8 mouse cellular contexts compared by ENCODE assay signal in the genomic region with DNA sequence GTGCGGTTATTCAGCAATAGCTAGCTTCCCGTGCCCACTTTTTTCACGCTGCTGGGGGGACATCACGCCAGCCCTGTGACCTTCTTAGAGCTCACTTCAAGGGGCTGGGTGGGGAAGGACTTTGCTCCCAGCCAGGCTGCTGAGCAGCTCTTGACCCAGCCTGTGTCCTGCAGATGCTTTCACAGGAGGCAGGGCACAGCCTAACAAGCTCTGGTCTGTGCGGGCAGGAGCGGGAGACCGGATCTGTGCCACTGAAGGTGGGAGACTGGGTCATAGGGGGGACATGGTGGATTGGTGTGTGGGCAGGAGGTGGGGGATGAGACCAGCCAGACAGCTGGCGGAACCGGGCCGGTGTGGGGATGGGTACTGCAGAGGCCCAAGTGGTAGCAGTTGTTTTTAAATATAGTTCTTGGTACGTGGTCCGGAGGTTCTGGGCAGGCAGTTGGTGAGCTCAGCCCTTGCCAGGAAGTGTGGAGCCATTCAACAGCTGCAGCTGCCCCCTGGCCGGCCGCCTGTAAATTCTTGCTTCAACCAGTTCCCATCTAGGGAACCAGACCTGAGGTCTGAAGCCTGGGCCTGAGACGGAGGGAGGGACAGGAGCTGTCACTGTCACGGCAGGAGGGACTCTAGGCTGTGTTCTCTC. TPM values are rescaled to one million over a fixed set of nuclear protein-coding genes. Genes with fewer than 3 reads are reported as not detected.
DNase-seq lines count a peak whose midpoint lies in the region; ATAC-seq lines count a peak whose summit lies in the region.

No protein-coding gene starts in this region.

- no peaks in the 10 kb centered on the region for H3K9me3 ChIP-seq in hindbrain, embryonic 13.5 days
- no peaks in the 10 kb centered on the region for H3K9me3 ChIP-seq in neural tube, embryonic 15.5 days (replicated peaks)

- peak overlapping the region; percentile 97 for H3K9ac ChIP-seq in hindbrain, embryonic 13.5 days
- no peak overlapping the region; the same call in 1 of the 2 replicates for H3K9ac ChIP-seq in neural tube, embryonic 15.5 days (replicated peaks)

- peak overlapping the region; percentile 95 for H3K4me2 ChIP-seq in hindbrain, embryonic 13.5 days
- peak overlapping the region; percentile 92 for H3K4me2 ChIP-seq in neural tube, embryonic 15.5 days

- WGBS in hindbrain, embryonic 13.5 days, result 73% methylated on average over 16 of the region's 16 CpGs
- WGBS in neural tube, embryonic 15.5 days, result 74% methylated on average over 16 of the region's 16 CpGs

- H3K27me3 ChIP-seq in hindbrain, embryonic 13.5 days, result no peaks in the 10 kb centered on the region
- no peaks in the 10 kb centered on the region for H3K27me3 ChIP-seq in neural tube, embryonic 15.5 days (replicated peaks)

- H3K27ac ChIP-seq in hindbrain, embryonic 13.5 days, result peak overlapping the region; percentile 26
- peak overlapping the region; percentile 60 for H3K27ac ChIP-seq in neural tube, embryonic 15.5 days (replicated peaks)

- peak overlapping the region; percentile 8; the same call in 1 of the 2 replicates for H3K4me3 ChIP-seq in hindbrain, embryonic 13.5 days
- no peak overlapping the region for H3K4me3 ChIP-seq in neural tube, embryonic 15.5 days (replicated peaks)

- H3K36me3 ChIP-seq in hindbrain, embryonic 13.5 days, result peaks cover 42% of the 10 kb centered on the region
- peaks cover 34% of the 10 kb centered on the region for H3K36me3 ChIP-seq in neural tube, embryonic 15.5 days

- no peak for ATAC-seq in hindbrain, embryonic 13.5 days (ENCODE audit: low FRiP score)
- ATAC-seq in neural tube, embryonic 15.5 days (ENCODE audit: low FRiP score), result no peak

- peak; percentile 55 for DNase-seq in adrenal gland, postnatal 14 days
- DNase-seq in adrenal gland, postnatal 4 days (ENCODE audit: low spot score in 2 of 2), result no peak
- DNase-seq in urinary bladder, postnatal 14 days (ENCODE audit: low spot score), result peak; percentile 30
- no peak for DNase-seq in urinary bladder, postnatal 36 days (ENCODE audit: low spot score in 2 of 2)
- peak; percentile 60 to 78 for DNase-seq in left cerebral cortex, postnatal 25 days (ENCODE audit: low spot score in 2 of 2)
- no peak for DNase-seq in thymus, postnatal 14 days

- peaks cover 53% of the 10 kb centered on the region for H3K4me1 ChIP-seq in hindbrain, embryonic 13.5 days (replicated peaks)
- H3K4me1 ChIP-seq in neural tube, embryonic 15.5 days, result peaks cover 53% of the 10 kb centered on the region

- intact Hi-C loops in left cerebral cortex, postnatal 25 days (cut with DNase I), result loop anchor here (2.0 to 5.0 kb wide), 3 partner anchors 16 to 123 kb away; partner anchors contain the start of gene Vamp1

RNA-seq across cellular contexts. Expression of gene Iffo1, which starts 4.0 kb away (rescaled TPM):
- 18.6 and 25.0 TPM in 2 replicates for total RNA-seq in adrenal gland, postnatal 14 days (2021)
- 10 to 100 TPM; 42.7 to 49.9 TPM for total RNA-seq in adrenal gland, postnatal 4 days (2021)
- polyA plus RNA-seq in hindbrain, embryonic 13.5 days (2015; fragmentation: Nextera tagmentation; extraction: Ambion mirVana), result 17.2 and 19.7 TPM in 2 replicates
- 10 to 100 TPM; 52.7 to 63.0 TPM for total RNA-seq in left cerebral cortex, postnatal 25 days (2021)
- 20.1 and 24.6 TPM in 2 replicates for polyA plus RNA-seq in neural tube, embryonic 15.5 days (2015; fragmentation: Nextera tagmentation; extraction: Ambion mirVana)

RNA-seq across cellular contexts. Expression of gene Gapdh, which starts 17.2 kb away (rescaled TPM):
- 1,705 and 1,924 TPM in 2 replicates for total RNA-seq in adrenal gland, postnatal 14 days (2021)
- total RNA-seq in adrenal gland, postnatal 4 days (2021), result 1,000 to 10,000 TPM; 1,146 to 1,218 TPM
- polyA plus RNA-seq in hindbrain, embryonic 13.5 days (2015; fragmentation: Nextera tagmentation; extraction: Ambion mirVana), result 1,320 and 1,327 TPM in 2 replicates
- 1,000 to 10,000 TPM; 2,469 to 2,584 TPM for total RNA-seq in left cerebral cortex, postnatal 25 days (2021)
- 1,563 and 1,690 TPM in 2 replicates for polyA plus RNA-seq in neural tube, embryonic 15.5 days (2015; fragmentation: Nextera tagmentation; extraction: Ambion mirVana)

RNA-seq across cellular contexts. Expression of gene Nop2, which starts 17.3 kb away (rescaled TPM):
- total RNA-seq in adrenal gland, postnatal 14 days (2021), result 47.0 and 53.7 TPM in 2 replicates
- total RNA-seq in adrenal gland, postnatal 4 days (2021), result 10 to 100 TPM; 36.5 to 36.8 TPM
- polyA plus RNA-seq in hindbrain, embryonic 13.5 days (2015; fragmentation: Nextera tagmentation; extraction: Ambion mirVana), result 47.9 and 48.6 TPM in 2 replicates
- 10 to 100 TPM; 27.1 to 28.0 TPM for total RNA-seq in left cerebral cortex, postnatal 25 days (2021)
- 47.8 and 58.0 TPM in 2 replicates for polyA plus RNA-seq in neural tube, embryonic 15.5 days (2015; fragmentation: Nextera tagmentation; extraction: Ambion mirVana)

RNA-seq across cellular contexts. Expression of gene Ncapd2, which starts 42.5 kb away (rescaled TPM):
- total RNA-seq in adrenal gland, postnatal 14 days (2021), result 43.2 and 45.2 TPM in 2 replicates
- 100 to 1,000 TPM in 1 of 2 experiments, 10 to 100 TPM in 1; 95.5 to 107 TPM for total RNA-seq in adrenal gland, postnatal 4 days (2021)
- polyA plus RNA-seq in hindbrain, embryonic 13.5 days (2015; fragmentation: Nextera tagmentation; extraction: Ambion mirVana), result 56.7 and 62.9 TPM in 2 replicates
- total RNA-seq in left cerebral cortex, postnatal 25 days (2021), result 10 to 100 TPM; 18.9 to 25.6 TPM
- 38.2 and 56.6 TPM in 2 replicates for polyA plus RNA-seq in neural tube, embryonic 15.5 days (2015; fragmentation: Nextera tagmentation; extraction: Ambion mirVana)

RNA-seq across cellular contexts. Expression of gene Mrpl51, which starts 42.6 kb away (rescaled TPM):
- 222 and 232 TPM in 2 replicates for total RNA-seq in adrenal gland, postnatal 14 days (2021)
- total RNA-seq in adrenal gland, postnatal 4 days (2021), result 100 to 1,000 TPM; 155 to 168 TPM
- polyA plus RNA-seq in hindbrain, embryonic 13.5 days (2015; fragmentation: Nextera tagmentation; extraction: Ambion mirVana), result 158 and 164 TPM in 2 replicates
- total RNA-seq in left cerebral cortex, postnatal 25 days (2021), result 10 to 100 TPM; 70.4 to 73.6 TPM
- 156 and 167 TPM in 2 replicates for polyA plus RNA-seq in neural tube, embryonic 15.5 days (2015; fragmentation: Nextera tagmentation; extraction: Ambion mirVana)

Comparison
In these comparisons a context has a peak if more than half of its experiments do, and no peak if none do; other contexts are left out.
1. DNase-seq: peak in adrenal gland, postnatal 14 days (single experiment), urinary bladder, postnatal 14 days (single experiment) and left cerebral cortex, postnatal 25 days (2 of 2); none in adrenal gland, postnatal 4 days (0 of 2), urinary bladder, postnatal 36 days (0 of 2) and thymus, postnatal 14 days (single experiment).